Mouse (Mus musculus) heart, embryonic 12.5 days (tissue): ENCODE results near the gene Pnkd. TPM values are rescaled to one million over a fixed set of nuclear protein-coding genes. Genes with fewer than 3 reads are reported as not detected.

Source experiments
- ATAC-seq: fragments of 200-750 bp; cut with Nextera tagmentation; 2 replicates; pipeline ENCODE4 v1.8.0; 2017; ENCODE audit warnings: moderate TSS enrichment, moderate library complexity; ENCODE audit not compliant: insufficient number of reproducible peaks, low FRiP score
- H3K27ac ChIP-seq: fragments of 300-500 bp; sonication (generic); 2 replicates; pipeline ENCODE4 v1.5.1; 2016; ENCODE audit warnings: mild to moderate bottlenecking, moderate library complexity; ENCODE audit not compliant: poor library complexity, severe bottlenecking
- H3K27me3 ChIP-seq: fragments of 300-500 bp; sonication (generic); replicated peaks from 2 replicates; pipeline ENCODE4 v1.6.1; 2016; ENCODE audit warnings: mild to moderate bottlenecking, moderate library complexity
- H3K36me3 ChIP-seq: fragments of 300-500 bp; sonication (generic); 2 replicates; pipeline ENCODE4 v1.6.1; 2016; ENCODE audit warnings: mild to moderate bottlenecking, moderate library complexity
- H3K4me1 ChIP-seq: fragments of 300-500 bp; sonication (generic); replicated peaks from 2 replicates; pipeline ENCODE4 v1.6.1; 2016; ENCODE audit warnings: mild to moderate bottlenecking
- H3K4me2 ChIP-seq: fragments of 300-500 bp; sonication (generic); 2 replicates; pipeline ENCODE4 v1.6.1; 2016; ENCODE audit warnings: mild to moderate bottlenecking, moderate library complexity
- H3K4me3 ChIP-seq: fragments of 300-500 bp; sonication (generic); 2 replicates; pipeline ENCODE4 v1.5.1; 2016; ENCODE audit warnings: mild to moderate bottlenecking
- H3K9ac ChIP-seq: fragments of 300-500 bp; sonication (generic); 2 replicates; pipeline ENCODE4 v1.6.1; 2016; ENCODE audit warnings: mild to moderate bottlenecking, moderate library complexity
- H3K9me3 ChIP-seq: fragments of 300-500 bp; sonication (generic); replicated peaks from 2 replicates; pipeline ENCODE4 v1.6.1; 2016; ENCODE audit warnings: mild to moderate bottlenecking, moderate library complexity
- whole genome bisulfite sequencing: fragments of 180-500 bp; shearing (Covaris S2); methylation state at CpG from one replicate; pipeline ENCODE4 v1.1.7; 2016; 5-methylcytosine and 5-hydroxymethylcytosine counted together
- polyA plus RNA-seq: library from polyadenylated mRNA; unstranded; fragments of >200 nt; fragmentation: Nextera tagmentation; extraction: Ambion mirVana; gene quantifications from 2 replicates; pipeline ENCODE4 v1.2.1, GENCODE M21; 2016

Pnkd gene
- polyA plus RNA-seq, 1 experiment from 2014 or later: 215 TPM

GRCm38 (mm10) chr1:74298996-74299395 lies 14.3 kb downstream of the Pnkd start:
- H3K27me3 ChIP-seq: no peaks in the 10 kb centered on the region
- H3K36me3 ChIP-seq: 0 out of 2 replicates have a peak, but pooled peaks cover 6% of the 10 kb centered on the region
- peak overlapping the region; percentile 48; the same call in 1 of the 2 replicates for H3K9ac ChIP-seq
- peak overlapping the region; percentile 59 for H3K27ac ChIP-seq
- H3K4me3 ChIP-seq: no peak overlapping the region
- no peak overlapping the region for H3K4me2 ChIP-seq
- ATAC-seq: no peak
- H3K9me3 ChIP-seq: no peaks in the 10 kb centered on the region
- peaks cover 90% of the 10 kb centered on the region for H3K4me1 ChIP-seq
- 48% methylated on average over 5 of the region's 5 CpGs for WGBS

GRCm38 (mm10) chr1:74300347-74301110 lies 15.8 kb downstream of the Pnkd start:
- WGBS: 50% methylated on average over 6 of the region's 6 CpGs
- Histone ChIP-seq H3K9ac (peak overlapping the region; percentile 36; the same call in 1 of the 2 replicates), H3K27ac (peak overlapping the region; percentile 64)

GRCm38 (mm10) chr1:74302229-74302628 lies 17.5 kb downstream of the Pnkd start:
- no peak for ATAC-seq
- H3K27me3 ChIP-seq: no peaks in the 10 kb centered on the region
- peak overlapping the region; percentile 32; the same call in 1 of the 2 replicates for H3K9ac ChIP-seq
- 86% methylated on average over 7 of the region's 7 CpGs for WGBS
- peak overlapping the region; percentile 73 for H3K4me2 ChIP-seq
- H3K27ac ChIP-seq: peak overlapping the region; percentile 22; the same call in 1 of the 2 replicates
- H3K36me3 ChIP-seq: 0 out of 2 replicates have a peak, but pooled peaks cover 4% of the 10 kb centered on the region
- H3K9me3 ChIP-seq: no peaks in the 10 kb centered on the region
- H3K4me1 ChIP-seq: peaks cover 70% of the 10 kb centered on the region
- peak overlapping the region; percentile 7; the same call in 1 of the 2 replicates for H3K4me3 ChIP-seq

More at GRCm38 (mm10) chr1:74300347-74301110, 15.8 kb downstream of the Pnkd start:
- H3K4me1 ChIP-seq: peaks cover 84% of the 10 kb centered on the region
- H3K27me3 ChIP-seq: no peaks in the 10 kb centered on the region
- peak overlapping the region; percentile 5 for H3K4me2 ChIP-seq
- H3K36me3 ChIP-seq: 0 out of 2 replicates have a peak, but pooled peaks cover 4% of the 10 kb centered on the region
- no peak overlapping the region for H3K4me3 ChIP-seq
- no peak for ATAC-seq
- no peaks in the 10 kb centered on the region for H3K9me3 ChIP-seq

GRCm38 (mm10) chr1:74302835-74303234 lies 18.1 kb downstream of the Pnkd start:
- no peaks in the 10 kb centered on the region for H3K9me3 ChIP-seq
- H3K4me3 ChIP-seq: peak overlapping the region; percentile 64
- peak overlapping the region; percentile 73 for H3K4me2 ChIP-seq
- H3K4me1 ChIP-seq: peaks cover 67% of the 10 kb centered on the region
- 0 out of 2 replicates have a peak overlapping the region, but pooled peaks have one; percentile 32 for H3K9ac ChIP-seq
- H3K27ac ChIP-seq: peak overlapping the region; percentile 22; the same call in 1 of the 2 replicates
- 0 out of 2 replicates have a peak, but pooled peaks cover 4% of the 10 kb centered on the region for H3K36me3 ChIP-seq
- ATAC-seq: no peak
- no peaks in the 10 kb centered on the region for H3K27me3 ChIP-seq
- WGBS: 67% methylated on average over 2 of the region's 2 CpGs

GRCm38 (mm10) chr1:74303509-74304338 lies 19.0 kb downstream of the Pnkd start:
- peak overlapping the region; percentile 79 for H3K9ac ChIP-seq
- H3K36me3 ChIP-seq: 0 out of 2 replicates have a peak, but pooled peaks cover 1% of the 10 kb centered on the region
- H3K4me3 ChIP-seq: peak overlapping the region; percentile 64
- H3K9me3 ChIP-seq: no peaks in the 10 kb centered on the region
- peaks cover 67% of the 10 kb centered on the region for H3K4me1 ChIP-seq
- H3K27ac ChIP-seq: peak overlapping the region; percentile 91
- ATAC-seq: peak; percentile 87
- under 1% methylated on average over 49 of the region's 56 CpGs for WGBS
- no peaks in the 10 kb centered on the region for H3K27me3 ChIP-seq
- peak overlapping the region; percentile 73 for H3K4me2 ChIP-seq

GRCm38 (mm10) chr1:74304339-74304790 lies 19.6 kb downstream of the Pnkd start:
- H3K9me3 ChIP-seq: no peaks in the 10 kb centered on the region
- H3K27ac ChIP-seq: peak overlapping the region; percentile 91
- WGBS: 7% methylated on average over 12 of the region's 12 CpGs
- H3K27me3 ChIP-seq: no peaks in the 10 kb centered on the region
- peak overlapping the region; percentile 79 for H3K9ac ChIP-seq
- no peaks in the 10 kb centered on the region for H3K36me3 ChIP-seq
- peaks cover 65% of the 10 kb centered on the region for H3K4me1 ChIP-seq
- peak overlapping the region; percentile 73 for H3K4me2 ChIP-seq
- ATAC-seq: 0 out of 2 replicates have a peak, but pooled peaks have one; percentile 3
- H3K4me3 ChIP-seq: peak overlapping the region; percentile 64

GRCm38 (mm10) chr1:74304946-74305345 lies 20.2 kb downstream of the Pnkd start:
- Histone ChIP-seq H3K36me3 (no peaks in the 10 kb centered on the region), H3K4me2 (no peak overlapping the region; the same call in 1 of the 2 replicates), H3K27me3 (no peaks in the 10 kb centered on the region), H3K4me1 (peaks cover 64% of the 10 kb centered on the region), H3K9ac (no peak overlapping the region), H3K9me3 (no peaks in the 10 kb centered on the region), H3K27ac (no peak overlapping the region), H3K4me3 (no peak overlapping the region)
- ATAC-seq: no peak
- 63% methylated on average over 4 of the region's 4 CpGs for WGBS

- peaks cover 61% of the 10 kb centered on the region for H3K4me1 ChIP-seq
- WGBS: 89% methylated on average over 2 of the region's 2 CpGs
- no peaks in the 10 kb centered on the region for H3K36me3 ChIP-seq
- H3K9me3 ChIP-seq: no peaks in the 10 kb centered on the region
- H3K4me2 ChIP-seq: peak within 1 kb of the TSS; percentile 73
- ATAC-seq: no peak
- H3K4me3 ChIP-seq: peak within 1 kb of the TSS; percentile 64
- no peaks in the 10 kb centered on the region for H3K27me3 ChIP-seq
- peak within 1 kb of the TSS; percentile 91 for H3K27ac ChIP-seq
- peak within 1 kb of the TSS; percentile 79; the same call in 1 of the 2 replicates for H3K9ac ChIP-seq
These were observed 20.8 kb downstream of the Pnkd start, which contains the start of gene Tmbim1 for GRCm38 (mm10) chr1:74305522-74305921. TSS of gene Tmbim1 (minus strand) at chr1:74305622.

- Histone ChIP-seq H3K36me3 (no peaks in the 10 kb centered on the region), H3K9ac (no peak overlapping the region), H3K27ac (no peak overlapping the region), H3K4me2 (no peak overlapping the region), H3K9me3 (no peaks in the 10 kb centered on the region), H3K4me3 (no peak overlapping the region), H3K4me1 (peaks cover 49% of the 10 kb centered on the region), H3K27me3 (no peaks in the 10 kb centered on the region)
- ATAC-seq: no peak
- WGBS: 90% methylated on average over 1 of the region's 1 CpGs
These were observed 22.4 kb downstream of the Pnkd start for GRCm38 (mm10) chr1:74307146-74307545.

GRCm38 (mm10) chr1:74308001-74308964 lies 23.6 kb downstream of the Pnkd start:
- H3K4me1 ChIP-seq: peaks cover 51% of the 10 kb centered on the region
- WGBS: 73% methylated on average over 10 of the region's 10 CpGs
- ATAC-seq: no peak
- no peak overlapping the region for H3K4me2 ChIP-seq
- H3K4me3 ChIP-seq: no peak overlapping the region
- H3K9ac ChIP-seq: no peak overlapping the region
- H3K27me3 ChIP-seq: no peaks in the 10 kb centered on the region
- no peaks in the 10 kb centered on the region for H3K9me3 ChIP-seq
- no peaks in the 10 kb centered on the region for H3K36me3 ChIP-seq
- H3K27ac ChIP-seq: no peak overlapping the region
